Mouse (Mus musculus) heart, adult 2 months (tissue): ENCODE measurements around the gene Gdpgp1.

Experiments used
- CTCF ChIP-seq: fragments of 200-600 bp; IDR thresholded peaks from 2 replicates; pipeline ENCODE4 v1.8.1; 2022; ENCODE audit warnings: antibody characterized with exemption, mild to moderate bottlenecking, moderate library complexity
- EP300 ChIP-seq: fragments of 200-500 bp; IDR thresholded peaks from 2 replicates; pipeline ENCODE4 v1.6.1; 2011; ENCODE audit warnings: low read depth, low read length, control low read depth; ENCODE audit not compliant: insufficient read depth
- POLR2A ChIP-seq: fragments of 200-500 bp; IDR thresholded peaks from 2 replicates; pipeline ENCODE4 v1.6.1; 2011; ENCODE audit warnings: mild to moderate bottlenecking, low read depth, low read length, control low read depth; ENCODE audit not compliant: insufficient read depth

DNA sequence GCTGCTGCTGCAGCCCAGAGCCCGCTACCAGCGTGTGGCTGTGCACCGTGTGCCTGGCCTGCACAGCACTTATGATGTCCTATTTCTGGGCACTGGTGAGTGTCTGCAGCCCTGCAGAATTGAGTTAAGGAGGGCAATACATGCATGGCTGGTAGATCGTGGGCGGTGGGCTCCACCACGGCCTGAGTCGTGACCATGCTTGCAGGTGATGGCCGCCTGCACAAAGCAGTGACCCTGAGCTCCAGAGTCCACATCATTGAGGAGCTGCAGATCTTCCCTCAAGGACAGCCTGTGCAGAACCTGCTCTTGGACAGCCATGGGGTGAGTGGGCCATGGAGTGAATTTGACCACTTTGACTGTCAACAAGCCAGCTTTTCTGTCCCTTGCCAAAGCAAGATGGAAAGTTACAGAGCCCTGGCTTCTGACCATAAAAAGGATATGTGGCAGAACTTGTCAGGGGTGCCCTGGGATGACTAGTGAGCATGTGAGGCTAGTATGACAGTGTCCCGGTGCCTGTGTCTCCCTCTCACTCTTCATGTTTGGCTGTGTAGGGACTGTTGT lies 12.3 kb upstream of the Gdpgp1 start:
- TF ChIP-seq CTCF, result no peak
- no peak for TF ChIP-seq POLR2A
- TF ChIP-seq EP300, result no peak
